Mouse (Mus musculus): ENCODE measurements around the gene Tshr.
A peak's percentile ranks its signal among the peaks of the same experiment; 100 is the strongest.

DNA sequence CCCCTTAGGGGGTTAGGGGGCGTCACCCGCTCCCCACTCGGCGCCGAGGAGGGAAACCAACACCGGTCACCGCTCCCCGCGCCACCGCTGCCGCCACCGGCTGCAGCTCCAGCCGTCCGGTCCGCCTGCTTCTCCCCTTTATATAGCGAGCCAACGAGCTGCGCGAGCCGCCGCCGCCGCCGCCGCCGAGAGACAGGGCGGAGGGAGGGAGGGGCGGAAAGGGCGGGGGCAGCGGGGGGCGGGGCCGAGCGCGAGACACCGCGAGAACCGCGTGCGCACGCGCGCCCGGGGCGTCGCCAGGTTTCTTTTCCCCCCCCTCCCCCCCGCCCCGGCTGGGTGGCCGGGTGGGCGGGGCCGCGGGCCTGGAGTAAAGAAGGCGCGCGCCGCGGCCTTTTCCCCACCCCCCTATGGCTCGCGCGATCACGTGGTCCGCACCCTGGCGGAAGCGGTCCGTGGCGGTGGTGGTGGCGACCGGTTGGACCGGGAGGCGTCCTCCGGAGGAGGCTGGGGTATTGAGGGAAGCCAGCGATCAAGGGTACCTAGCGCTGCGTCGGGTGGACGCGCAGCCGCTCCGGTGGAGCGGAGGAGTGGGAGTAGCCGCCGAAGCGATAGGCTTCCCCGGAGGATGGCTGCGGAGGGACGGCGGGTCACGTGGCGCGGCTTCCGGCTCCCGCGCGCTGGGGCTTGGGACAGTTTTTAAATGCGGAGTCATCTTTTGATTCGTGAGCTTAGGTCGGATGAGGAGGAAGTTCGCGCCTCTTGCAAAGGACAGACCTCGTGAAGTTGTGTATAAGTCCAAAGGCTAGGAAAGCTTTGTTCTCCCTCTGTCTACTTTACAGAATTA lies 205.7 kb downstream of the Tshr start, which contains the start of gene Gtf2a1:
- TF ChIP-seq POLR2A (IDR thresholded peaks at IDR 0.05; ENCODE audit: insufficient read depth, low read depth, low read length) (peak; percentile 99), CTCF (IDR thresholded peaks at IDR 0.05; ENCODE audit: insufficient read depth, low read depth, low read length) (no peak)

Measured in olfactory bulb, adult 2 months (tissue).